Mouse (Mus musculus) heart, embryonic 10.5 days (tissue): ENCODE measurements around the gene A930033H14Rik. TPM values are rescaled to one million over a fixed set of nuclear protein-coding genes. Genes with fewer than 3 reads are reported as not detected.

ENCODE experiments used
- DNase-seq: peaks from one replicate; pipeline ENCODE4 v3.0.0-alpha.2; 2017; ENCODE audit warnings: low spot score
- H3K27ac ChIP-seq: fragments of 300-500 bp; sonication (generic); 2 replicates; pipeline ENCODE4 v1.5.1; 2016; ENCODE audit warnings: mild to moderate bottlenecking
- H3K27me3 ChIP-seq: fragments of 300-500 bp; sonication (generic); 2 replicates; pipeline ENCODE4 v1.6.1; 2016; ENCODE audit warnings: mild to moderate bottlenecking; ENCODE audit not compliant: poor library complexity, insufficient read depth, severe bottlenecking
- H3K36me3 ChIP-seq: fragments of 300-500 bp; sonication (generic); 2 replicates; pipeline ENCODE4 v1.6.1; 2016; ENCODE audit warnings: mild to moderate bottlenecking, moderate library complexity
- H3K4me1 ChIP-seq: fragments of 300-500 bp; sonication (generic); 2 replicates; pipeline ENCODE4 v1.6.1; 2016; ENCODE audit warnings: mild to moderate bottlenecking
- H3K4me3 ChIP-seq: fragments of 300-500 bp; sonication (generic); 2 replicates; pipeline ENCODE4 v1.5.1; 2016; ENCODE audit warnings: mild to moderate bottlenecking, moderate library complexity
- H3K9me3 ChIP-seq: fragments of 300-500 bp; sonication (generic); 2 replicates; pipeline ENCODE4 v1.6.1; 2016; ENCODE audit warnings: mild to moderate bottlenecking, moderate library complexity
- WGBS: fragments of 180-500 bp; shearing (Covaris S2); methylation state at CpG from one replicate; pipeline ENCODE4 v1.1.7; 2016; 5-methylcytosine and 5-hydroxymethylcytosine counted together
- polyA plus RNA-seq: library from polyadenylated mRNA; unstranded; fragments of >200 nt; fragmentation: Nextera tagmentation; extraction: Ambion mirVana; gene quantifications from 2 replicates; pipeline ENCODE4 v1.2.1, GENCODE M21; 2016

The A930033H14Rik gene
- polyA plus RNA-seq, 1 experiment from 2014 or later: 1.7 TPM

- Histone ChIP-seq H3K4me3 (no peak overlapping the region), H3K4me1 (peaks cover 19% of the 10 kb centered on the region), H3K27ac (no peak overlapping the region)
These were observed 4.2 kb downstream of the A930033H14Rik start for GRCm38 (mm10) chr10:69208705-69209104.

GRCm38 (mm10) chr10:69207981-69208630, 4.8 kb downstream of the A930033H14Rik start:
- DNase-seq: peak; percentile 61
- Histone ChIP-seq H3K36me3 (peaks cover 9% of the 10 kb centered on the region; the same call in 1 of the 2 replicates), H3K27me3 (no peaks in the 10 kb centered on the region), H3K4me1 (peaks cover 17% of the 10 kb centered on the region), H3K4me3 (no peak overlapping the region), H3K27ac (no peak overlapping the region), H3K9me3 (no peaks in the 10 kb centered on the region)
- WGBS: 86% methylated on average over 15 of the region's 15 CpGs

More at GRCm38 (mm10) chr10:69208705-69209104, 4.2 kb downstream of the A930033H14Rik start:
- H3K27me3 ChIP-seq: no peaks in the 10 kb centered on the region
- no peaks in the 10 kb centered on the region for H3K9me3 ChIP-seq
- H3K36me3 ChIP-seq: peaks cover 9% of the 10 kb centered on the region; the same call in 1 of the 2 replicates
- 91% methylated on average over 3 of the region's 3 CpGs for WGBS
- DNase-seq: peak; percentile 27

GRCm38 (mm10) chr10:69207481-69207880, 5.4 kb downstream of the A930033H14Rik start:
- H3K9me3 ChIP-seq: no peaks in the 10 kb centered on the region
- H3K36me3 ChIP-seq: peaks cover 9% of the 10 kb centered on the region; the same call in 1 of the 2 replicates
- no peak overlapping the region for H3K27ac ChIP-seq
- H3K27me3 ChIP-seq: no peaks in the 10 kb centered on the region
- H3K4me1 ChIP-seq: peaks cover 17% of the 10 kb centered on the region
- no peak overlapping the region for H3K4me3 ChIP-seq
- DNase-seq: peak; percentile 58
- WGBS: 77% methylated on average over 7 of the region's 7 CpGs

GRCm38 (mm10) chr10:69206081-69206480, 6.8 kb downstream of the A930033H14Rik start:
- WGBS: 84% methylated on average over 6 of the region's 6 CpGs
- peak; percentile 24 for DNase-seq

GRCm38 (mm10) chr10:69204677-69205400, 8.1 kb downstream of the A930033H14Rik start:
- H3K4me1 ChIP-seq: peaks cover 10% of the 10 kb centered on the region; the same call in 1 of the 2 replicates
- no peaks in the 10 kb centered on the region for H3K27me3 ChIP-seq
- 49% methylated on average over 8 of the region's 8 CpGs for WGBS
- no peaks in the 10 kb centered on the region for H3K9me3 ChIP-seq
- peaks cover 6% of the 10 kb centered on the region; the same call in 1 of the 2 replicates for H3K36me3 ChIP-seq
- peak overlapping the region; percentile 29; the same call in 1 of the 2 replicates for H3K27ac ChIP-seq
- no peak overlapping the region for H3K4me3 ChIP-seq
- no peak for DNase-seq

More at GRCm38 (mm10) chr10:69206081-69206480, 6.8 kb downstream of the A930033H14Rik start:
- H3K9me3 ChIP-seq: no peaks in the 10 kb centered on the region
- peaks cover 10% of the 10 kb centered on the region; the same call in 1 of the 2 replicates for H3K4me1 ChIP-seq
- H3K27ac ChIP-seq: no peak overlapping the region
- H3K4me3 ChIP-seq: no peak overlapping the region
- H3K36me3 ChIP-seq: peaks cover 9% of the 10 kb centered on the region; the same call in 1 of the 2 replicates
- no peaks in the 10 kb centered on the region for H3K27me3 ChIP-seq

- no peak overlapping the region for H3K27ac ChIP-seq
- no peaks in the 10 kb centered on the region for H3K36me3 ChIP-seq
- no peak for DNase-seq
- H3K27me3 ChIP-seq: no peaks in the 10 kb centered on the region
- H3K9me3 ChIP-seq: no peaks in the 10 kb centered on the region
- 83% methylated on average over 10 of the region's 10 CpGs for WGBS
- no peaks in the 10 kb centered on the region for H3K4me1 ChIP-seq
- H3K4me3 ChIP-seq: no peak overlapping the region
These were observed 19.2 kb downstream of the A930033H14Rik start for GRCm38 (mm10) chr10:69193721-69194120.

- no peak overlapping the region for H3K4me3 ChIP-seq
- no peak for DNase-seq
- no peaks in the 10 kb centered on the region for H3K27me3 ChIP-seq
- no peaks in the 10 kb centered on the region for H3K4me1 ChIP-seq
- H3K36me3 ChIP-seq: no peaks in the 10 kb centered on the region
- 87% methylated on average over 5 of the region's 5 CpGs for WGBS
- no peak overlapping the region for H3K27ac ChIP-seq
- no peaks in the 10 kb centered on the region for H3K9me3 ChIP-seq
These were observed 20.6 kb downstream of the A930033H14Rik start for GRCm38 (mm10) chr10:69192266-69192665.

- Histone ChIP-seq H3K4me1 (no peaks in the 10 kb centered on the region), H3K9me3 (no peaks in the 10 kb centered on the region), H3K4me3 (no peak overlapping the region), H3K27me3 (no peaks in the 10 kb centered on the region), H3K27ac (no peak overlapping the region), H3K36me3 (no peaks in the 10 kb centered on the region)
- 69% methylated on average over 10 of the region's 10 CpGs for WGBS
- DNase-seq: no peak
These were observed 22.3 kb downstream of the A930033H14Rik start for GRCm38 (mm10) chr10:69190434-69191160.

GRCm38 (mm10) chr10:69187773-69188443, 25.0 kb downstream of the A930033H14Rik start:
- H3K9me3 ChIP-seq: no peaks in the 10 kb centered on the region
- no peaks in the 10 kb centered on the region for H3K36me3 ChIP-seq
- H3K4me3 ChIP-seq: no peak overlapping the region
- no peak overlapping the region for H3K27ac ChIP-seq
- WGBS: 77% methylated on average over 9 of the region's 9 CpGs
- H3K4me1 ChIP-seq: no peaks in the 10 kb centered on the region
- no peaks in the 10 kb centered on the region for H3K27me3 ChIP-seq
- no peak for DNase-seq

- Histone ChIP-seq H3K4me3 (peak overlapping the region; percentile 45; the same call in 1 of the 2 replicates), H3K4me1 (no peaks in the 10 kb centered on the region), H3K36me3 (no peaks in the 10 kb centered on the region), H3K9me3 (no peaks in the 10 kb centered on the region), H3K27ac (no peak overlapping the region; the same call in none of the 2 replicates), H3K27me3 (no peaks in the 10 kb centered on the region)
- peak; percentile 75 for DNase-seq
- WGBS: 31% methylated on average over 21 of the region's 21 CpGs
These were observed 26.7 kb downstream of the A930033H14Rik start for GRCm38 (mm10) chr10:69185894-69186893.

GRCm38 (mm10) chr10:69185431-69185830, 27.5 kb downstream of the A930033H14Rik start:
- Histone ChIP-seq H3K27me3 (no peaks in the 10 kb centered on the region), H3K36me3 (no peaks in the 10 kb centered on the region), H3K9me3 (no peaks in the 10 kb centered on the region), H3K4me3 (no peak overlapping the region), H3K4me1 (no peaks in the 10 kb centered on the region), H3K27ac (no peak overlapping the region)
- DNase-seq: no peak
- 74% methylated on average over 4 of the region's 4 CpGs for WGBS
